Mouse (Mus musculus) inflammation-experienced regulatory T-cells, adult 6 months (primary cell): ENCODE results near the gene Etfdh. TPM values are rescaled to one million over a fixed set of nuclear protein-coding genes. Genes with fewer than 3 reads are reported as not detected.
"Not testable (repeated sequence)": the region's sequence is repeated elsewhere in the genome, so short reads cannot be mapped to it uniquely, and the experiment has no call there.

Experiments used
- ATAC-seq: one replicate; pipeline ENCODE4 v1.8.0; 2017
- polyA plus RNA-seq, 3 experiments: library from polyadenylated mRNA; unstranded; fragments of 100-300 nt; shearing (Covaris generic); gene quantifications; one replicate each; pipeline ENCODE4 v1.2.1; 2017

The Etfdh gene
- polyA plus RNA-seq, 3 experiments from 2014 or later: 39.9 to 51.6 (median 42.9) TPM

- no peak for ATAC-seq
Observed at GRCm38 (mm10) chr3:79576865-79577264, 52.4 kb downstream of the Etfdh start.

DNA sequence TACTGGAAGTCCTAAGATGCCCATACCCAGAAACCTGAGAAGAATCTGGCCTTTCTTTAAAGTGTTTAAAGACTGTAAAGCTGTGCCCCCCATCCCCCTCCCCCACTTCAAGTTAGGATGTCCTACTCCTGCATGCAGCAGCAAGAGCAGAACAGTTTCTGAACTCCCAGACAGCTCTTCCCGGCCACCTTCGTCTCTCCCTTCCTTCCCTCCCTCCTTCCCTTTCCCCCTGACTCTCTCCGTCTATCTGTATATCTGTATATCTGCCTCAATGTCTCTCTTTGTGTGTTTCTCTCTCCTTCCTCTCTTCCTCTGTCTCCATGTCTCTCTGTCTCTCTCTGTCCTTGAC lies 52.9 kb downstream of the Etfdh start:
- no peak for ATAC-seq

- no peak for ATAC-seq
Observed at GRCm38 (mm10) chr3:79575576-79576467, 53.5 kb downstream of the Etfdh start.

DNA sequence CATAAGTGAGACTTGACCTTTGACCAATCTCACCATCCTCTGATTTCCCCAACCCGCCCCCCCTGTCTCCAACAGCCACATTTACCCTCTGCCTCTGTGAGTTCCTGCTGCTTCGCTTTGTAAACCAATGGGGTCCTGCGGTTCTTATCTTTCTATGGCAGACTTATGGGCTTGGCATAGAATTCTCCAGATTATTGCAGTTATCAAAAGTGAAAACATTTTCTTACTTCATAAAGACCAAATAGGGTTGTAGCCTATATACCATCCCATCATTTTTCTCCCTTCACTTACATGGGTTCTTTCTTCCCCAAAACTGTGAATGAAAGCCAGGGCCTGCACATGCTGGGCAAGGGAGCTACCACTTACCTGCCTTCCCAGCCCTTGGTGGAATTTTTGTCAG lies 55.0 kb downstream of the Etfdh start:
- ATAC-seq: no peak

- ATAC-seq: not testable (repeated sequence)
Observed at GRCm38 (mm10) chr3:79573376-79573775, 55.9 kb downstream of the Etfdh start.

GRCm38 (mm10) chr3:79572399-79572798 lies 56.9 kb downstream of the Etfdh start:
- ATAC-seq: no peak

- ATAC-seq: no peak
Observed at GRCm38 (mm10) chr3:79569351-79569681, 60.0 kb downstream of the Etfdh start.

- no peak for ATAC-seq
Observed at GRCm38 (mm10) chr3:79568629-79569350, 60.5 kb downstream of the Etfdh start.

DNA sequence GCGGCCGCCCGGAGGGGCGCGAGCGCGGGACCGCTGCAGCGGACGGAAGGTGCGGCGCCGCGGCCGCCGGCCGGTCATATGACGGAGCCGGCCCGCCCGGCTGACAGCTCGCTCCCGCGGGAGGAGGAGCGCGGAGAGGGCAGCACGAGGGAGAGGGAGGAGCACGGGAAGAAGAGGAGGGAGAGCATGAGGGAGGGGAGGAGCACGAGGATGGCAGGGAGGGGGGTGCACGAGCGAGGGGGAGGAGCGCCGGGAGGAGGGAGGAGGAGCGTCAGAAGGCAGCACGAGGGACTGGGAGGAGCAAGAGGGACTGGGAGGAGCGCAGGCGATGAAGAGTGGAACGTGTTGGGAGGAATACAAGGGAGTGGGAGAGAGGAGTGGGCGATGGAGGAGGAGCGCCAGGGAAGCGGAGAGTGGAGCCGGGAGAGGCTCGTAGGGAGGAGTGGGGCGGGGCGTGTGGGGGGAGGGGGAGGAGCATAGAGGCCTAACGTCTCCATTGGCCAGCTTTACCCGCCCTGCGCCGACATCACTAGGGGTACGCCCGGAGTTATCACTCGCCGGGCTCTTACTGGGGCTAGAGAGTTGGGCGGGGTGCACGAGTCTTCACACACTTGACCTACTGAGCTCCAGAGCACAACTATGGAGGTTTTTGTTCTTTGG lies 61.5 kb downstream of the Etfdh start, which contains the start of gene Fnip2:
Fnip2 (minus strand) TSS at position 94 of the 660 bp plus-strand sequence.
- peak; percentile 78 for ATAC-seq

- peak; percentile 50 for ATAC-seq
Observed at GRCm38 (mm10) chr3:79566716-79567691, 62.3 kb downstream of the Etfdh start.

- ATAC-seq: no peak
Observed at GRCm38 (mm10) chr3:79564875-79565606, 64.3 kb downstream of the Etfdh start.

- no peak for ATAC-seq
Observed at GRCm38 (mm10) chr3:79563511-79563910, 65.8 kb downstream of the Etfdh start.

DNA sequence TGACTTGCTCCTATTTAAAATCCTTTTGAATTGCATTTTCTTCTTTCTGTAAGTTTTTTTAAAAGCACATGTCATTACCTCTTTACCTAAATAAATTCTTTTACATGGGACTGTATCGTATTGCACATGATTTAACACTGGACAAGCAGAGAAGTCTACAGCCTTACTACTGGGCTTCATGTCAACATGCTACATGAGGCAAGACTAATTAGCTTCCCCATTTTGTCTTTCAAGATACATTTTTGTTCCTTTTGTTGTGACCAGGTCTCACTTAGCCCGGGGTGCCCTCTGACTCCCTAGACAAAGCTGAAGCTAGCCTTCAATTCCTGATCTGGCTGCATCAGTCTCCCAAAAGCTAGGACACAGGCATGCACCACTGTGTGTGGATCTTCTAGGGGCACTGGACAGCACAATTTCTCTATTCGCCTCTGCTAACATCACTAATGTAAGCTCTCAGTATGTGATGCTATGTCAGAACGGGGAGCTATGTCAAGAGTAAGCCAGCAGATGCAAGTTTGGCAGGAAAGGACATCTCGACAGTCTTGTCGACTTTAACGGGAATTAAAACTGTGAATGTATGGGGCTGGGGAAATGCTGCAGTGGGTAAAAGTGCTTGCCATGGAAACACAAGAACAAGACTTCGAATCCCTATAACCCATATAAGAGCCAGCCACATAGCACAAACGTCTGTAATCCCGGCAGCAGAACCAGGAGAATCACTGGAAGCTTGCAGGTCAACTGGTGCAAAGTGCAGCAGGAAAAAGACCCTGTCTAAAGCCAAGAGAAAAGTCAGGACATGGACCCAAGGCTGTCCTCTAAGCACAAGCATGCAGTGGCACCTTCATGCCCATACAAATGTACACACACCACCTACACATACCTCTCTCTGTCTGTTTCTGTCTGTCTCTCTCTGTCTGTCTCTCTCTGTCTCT lies 67.2 kb downstream of the Etfdh start:
- no peak for ATAC-seq

DNA sequence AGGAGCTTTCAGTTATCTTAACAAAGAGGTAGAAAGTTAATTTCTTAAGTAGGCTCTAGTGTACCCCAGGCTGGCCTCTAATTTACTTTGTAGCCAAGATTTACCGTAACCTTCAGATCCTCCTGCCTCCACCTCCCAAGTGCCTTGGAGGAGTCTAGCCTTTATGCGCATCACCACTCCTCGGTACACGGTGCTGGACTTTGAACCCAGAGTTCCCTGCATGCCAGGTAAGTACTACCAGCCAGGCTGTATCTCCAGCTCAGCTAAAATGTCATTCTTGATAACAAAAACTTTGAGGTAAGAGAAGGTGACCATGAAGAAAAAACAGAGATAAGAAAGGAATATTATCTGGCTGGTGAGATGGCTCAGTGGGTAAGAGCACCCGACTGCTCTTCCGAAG lies 68.7 kb downstream of the Etfdh start:
- no peak for ATAC-seq

DNA sequence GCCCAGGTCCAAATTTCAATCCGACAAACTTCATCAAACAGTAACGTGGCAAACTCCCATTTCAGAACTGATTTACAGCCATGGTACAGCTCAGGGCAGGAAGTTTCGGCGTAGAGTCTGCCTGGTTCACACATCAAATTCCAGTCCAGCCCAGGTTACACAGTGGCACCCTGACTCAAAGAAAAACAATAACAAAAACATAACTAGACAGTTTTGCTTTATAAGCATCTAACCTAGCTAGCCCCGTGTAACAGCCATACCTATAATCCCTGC lies 69.6 kb downstream of the Etfdh start:
- ATAC-seq: no peak

GRCm38 (mm10) chr3:79559021-79559772 lies 70.1 kb downstream of the Etfdh start:
- no peak for ATAC-seq

- ATAC-seq: no peak
Observed at GRCm38 (mm10) chr3:79555061-79555460, 74.2 kb downstream of the Etfdh start.
